Mouse (Mus musculus): ENCODE data around the gene Mgat4e.

The Mgat4e gene

DNA sequence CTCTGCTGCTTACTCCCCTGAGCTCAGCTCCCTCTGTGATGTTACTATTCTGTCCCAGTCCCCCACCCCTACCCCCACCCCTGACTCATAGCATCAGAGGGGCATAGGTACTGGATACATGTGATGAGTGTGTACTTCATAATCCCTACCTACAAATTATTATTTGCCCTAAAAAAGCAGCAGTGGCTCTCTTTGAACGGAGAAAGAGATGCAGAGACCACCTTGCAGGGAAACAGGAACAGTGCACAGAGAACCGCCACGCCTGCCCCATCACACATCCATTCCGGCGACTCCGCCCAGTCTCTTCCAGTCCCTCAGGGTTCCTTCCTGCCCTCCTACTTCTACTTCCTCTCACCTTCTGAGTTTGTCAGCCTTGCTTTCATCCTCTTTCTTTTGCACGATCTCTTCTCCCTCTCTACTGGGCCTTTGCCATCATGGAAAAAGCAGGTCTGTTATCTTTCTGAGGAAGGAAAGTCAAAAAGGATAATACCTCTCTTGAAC lies at the start of gene Mgat4e:
TSS of gene Mgat4e (minus strand) at position 51 of the 501 bp plus-strand sequence.
- DNase-seq, result no peak

DNA sequence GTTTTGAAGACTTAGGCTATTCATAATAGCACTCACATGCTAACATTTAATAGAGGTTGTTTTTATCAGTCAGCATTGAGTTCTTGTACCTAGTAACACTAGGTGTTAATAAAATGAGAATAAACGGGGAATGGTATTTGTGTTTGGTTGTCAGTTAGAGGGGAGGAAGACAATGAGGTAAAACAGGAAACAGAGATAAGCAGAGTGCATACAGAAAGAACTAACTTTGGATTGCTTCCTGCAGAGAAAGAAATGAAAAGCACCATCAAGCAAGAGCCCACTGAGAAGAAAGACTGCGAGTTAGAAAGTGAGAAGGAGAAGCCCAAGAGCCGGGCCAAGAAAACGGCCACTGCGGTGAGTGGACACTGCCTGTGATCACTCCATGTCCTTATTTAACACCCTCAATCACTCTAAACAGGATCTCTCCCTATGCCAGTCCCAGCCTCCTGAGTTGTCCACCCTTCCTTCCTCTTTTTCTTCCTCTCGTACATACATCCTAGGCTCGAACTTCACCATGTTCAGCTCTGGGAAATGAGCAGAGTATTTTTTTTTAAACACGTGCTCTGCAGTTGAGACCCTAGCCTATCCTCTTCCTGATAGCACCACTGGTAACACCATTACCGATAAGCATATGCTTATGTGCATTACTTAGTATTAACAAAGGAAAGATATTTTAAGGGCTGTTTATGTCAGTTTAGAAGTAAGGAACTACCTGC lies 48.0 kb upstream of the Mgat4e start:
- DNase-seq, result no peak

DNA sequence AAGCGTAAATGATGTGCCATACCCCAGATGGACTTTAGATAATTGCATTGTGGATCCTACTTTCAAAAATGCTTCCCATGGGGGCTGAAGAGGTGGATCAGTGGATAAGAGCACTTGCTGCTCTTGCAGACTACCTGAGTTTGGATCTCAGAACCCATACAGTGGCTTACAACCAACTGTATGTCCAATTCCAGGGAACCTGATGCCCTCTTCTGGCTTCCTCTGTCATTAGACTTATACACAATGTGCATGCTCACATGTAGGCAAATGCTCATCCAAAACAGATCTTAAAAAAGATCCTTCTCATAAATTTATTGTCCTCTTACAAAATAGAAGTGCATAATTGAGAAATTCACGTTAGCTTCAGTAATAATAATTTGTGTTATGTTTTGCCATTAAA lies 42.3 kb upstream of the Mgat4e start:
- DNase-seq, result no peak

DNA sequence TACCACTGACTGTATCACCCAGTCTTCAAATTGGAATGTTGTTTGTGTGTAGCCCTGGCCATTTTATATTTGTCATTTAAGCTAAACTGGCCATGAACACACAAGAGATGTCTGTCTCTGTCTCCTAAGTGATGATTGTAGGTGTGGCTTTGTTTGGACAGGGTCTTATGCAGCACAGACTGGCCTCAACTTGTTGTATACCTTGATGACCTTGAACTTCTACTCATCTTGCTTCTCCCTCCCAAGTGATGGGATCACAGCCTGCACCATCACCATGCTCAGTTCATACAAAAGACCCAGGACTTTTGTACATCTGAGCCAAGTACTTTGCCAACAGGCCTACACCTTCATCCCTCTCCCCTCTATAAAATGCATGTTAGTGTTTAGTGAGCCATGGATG lies 40.2 kb upstream of the Mgat4e start:
- DNase-seq, result no peak

DNA sequence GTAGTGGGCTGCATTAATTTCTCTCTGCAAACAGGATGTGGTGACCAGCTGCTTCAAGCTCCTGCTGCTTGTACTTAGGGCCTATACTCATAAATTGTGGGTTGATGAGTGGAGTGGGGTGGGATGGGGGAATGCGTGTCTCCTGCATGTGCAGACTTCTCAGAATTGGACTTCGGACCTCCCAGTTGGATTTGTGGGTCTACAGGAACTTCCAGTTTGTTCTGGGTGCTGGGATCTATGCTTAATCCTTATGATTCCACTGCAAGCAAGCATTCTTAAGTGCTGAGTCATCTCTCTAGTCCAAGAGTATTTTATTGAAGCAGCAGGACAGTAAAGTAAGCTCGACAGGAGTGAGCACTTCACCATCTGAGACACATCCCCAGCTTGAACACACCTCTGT lies 34.1 kb upstream of the Mgat4e start:
- no peak for DNase-seq

DNA sequence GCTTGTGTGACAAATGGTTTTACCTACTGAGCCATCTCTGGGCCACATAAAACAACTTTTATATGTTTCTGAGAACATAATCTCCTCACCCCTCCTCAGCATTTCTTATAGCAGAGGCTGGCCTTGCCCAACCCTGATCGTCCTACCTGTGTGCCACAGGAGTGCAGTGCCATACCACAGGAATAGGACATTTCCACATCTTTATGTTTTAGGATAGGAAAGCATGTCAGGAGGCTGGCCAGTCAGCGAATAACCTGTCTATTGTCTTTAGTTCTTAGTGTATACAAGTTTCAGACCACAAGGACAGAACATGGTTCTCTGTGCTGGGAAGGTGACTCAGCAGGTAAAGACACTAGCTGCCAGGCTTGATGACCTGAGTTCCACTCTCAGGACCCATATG lies 31.3 kb upstream of the Mgat4e start:
- no peak for DNase-seq

DNA sequence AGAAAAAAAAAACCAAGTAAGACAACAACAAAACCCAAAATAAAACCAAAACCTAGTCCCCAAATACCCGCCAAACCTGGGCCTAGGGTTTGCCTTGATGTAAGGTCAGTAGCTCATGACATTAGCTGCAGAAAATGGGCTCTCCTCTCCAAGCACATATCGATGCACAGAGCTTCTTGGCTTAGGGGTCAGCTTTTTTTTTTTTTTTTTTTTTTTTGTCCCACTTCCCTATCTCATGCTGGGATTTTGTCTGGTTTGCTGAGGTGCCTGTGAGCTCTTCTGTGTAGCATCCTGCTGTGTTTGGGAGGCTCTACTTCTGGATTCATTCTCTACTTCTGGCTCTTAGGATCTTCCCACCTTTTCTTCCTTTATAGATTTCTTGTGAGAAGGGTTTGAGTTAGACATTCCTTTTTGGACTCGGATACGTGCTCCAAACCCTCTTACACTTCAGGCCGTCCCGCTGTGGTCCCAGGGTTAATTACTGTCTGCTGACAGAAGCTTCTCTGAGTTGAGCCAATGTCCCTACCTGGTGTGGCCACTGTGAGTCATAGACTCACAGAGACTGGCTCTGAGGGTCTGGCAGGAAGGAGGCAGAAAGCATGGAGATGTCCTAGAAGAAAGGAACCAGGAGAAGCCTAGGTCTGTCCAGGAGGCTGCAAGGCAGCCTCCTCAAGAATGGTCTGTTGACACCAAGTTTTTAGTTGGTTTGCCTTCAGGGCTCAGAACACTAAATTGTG lies 28.1 kb upstream of the Mgat4e start:
- no peak for DNase-seq

DNA sequence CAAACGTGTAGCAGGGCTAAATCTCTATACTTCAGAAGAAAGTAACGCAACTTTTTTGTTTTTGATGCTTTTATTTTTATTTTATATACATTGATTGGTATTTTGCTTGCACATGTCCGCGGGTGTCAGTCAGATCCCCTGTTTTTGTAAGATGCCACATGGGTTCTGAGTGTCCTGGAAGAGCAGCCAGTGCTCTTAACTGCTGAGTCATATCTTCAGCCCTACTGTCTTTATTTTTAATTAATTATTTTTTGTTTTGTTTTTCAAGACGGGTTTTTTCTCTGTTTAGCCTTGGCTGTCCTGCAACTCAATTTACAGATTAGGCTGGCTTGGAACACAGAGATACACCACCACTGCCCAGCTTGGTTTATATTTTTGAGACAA lies 24.4 kb upstream of the Mgat4e start:
- DNase-seq, result no peak

DNA sequence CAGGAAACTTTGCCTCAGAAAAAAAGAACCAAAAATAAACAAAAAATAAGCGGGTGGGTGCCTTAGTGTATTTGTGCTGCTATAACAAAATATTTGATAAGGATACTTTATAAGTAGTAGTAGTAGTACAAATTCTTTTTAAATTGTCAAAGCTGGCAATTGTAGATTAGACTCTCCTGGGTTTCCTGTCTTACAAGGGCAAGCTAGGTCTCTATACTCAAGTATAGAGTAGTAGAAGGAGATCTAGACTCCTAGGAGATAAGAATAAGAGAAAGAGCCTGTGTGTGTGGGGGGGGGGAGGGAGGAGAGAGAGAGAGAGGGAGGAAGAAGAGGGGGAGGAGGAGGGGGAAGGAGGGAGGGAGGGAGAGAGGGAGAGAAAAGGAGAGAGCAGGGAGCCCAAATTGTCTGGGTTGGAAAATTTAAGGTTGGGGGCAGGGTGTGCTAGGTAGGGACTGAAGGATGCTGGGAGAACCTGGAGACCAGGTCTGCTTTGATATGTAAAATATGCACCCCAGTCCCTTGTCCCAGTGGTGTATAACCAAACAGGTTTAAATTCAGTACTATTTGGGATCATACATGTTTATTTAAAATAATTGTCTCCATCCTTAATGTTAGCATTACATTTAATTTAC lies 23.9 kb upstream of the Mgat4e start:
- no peak for DNase-seq

DNA sequence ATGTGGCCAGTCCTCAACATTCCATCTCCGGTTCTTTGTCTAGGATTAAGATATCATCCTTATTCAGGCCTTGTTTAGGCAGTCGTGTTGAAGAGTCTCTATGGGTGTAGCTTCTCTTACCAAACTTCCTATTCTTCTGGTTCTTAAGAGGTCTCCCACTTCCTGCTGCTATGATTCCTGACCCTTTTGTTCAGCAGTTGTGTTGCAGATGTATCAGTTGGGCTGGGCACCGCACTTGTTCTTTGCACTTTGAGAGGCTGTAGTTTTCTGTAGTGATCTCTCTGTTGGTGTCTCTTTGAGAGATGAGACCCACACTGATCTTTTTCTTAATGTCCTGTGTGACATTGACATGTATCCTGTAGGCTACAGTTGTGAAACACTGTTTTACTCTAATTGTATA lies 21.1 kb upstream of the Mgat4e start:
- DNase-seq, result no peak

DNA sequence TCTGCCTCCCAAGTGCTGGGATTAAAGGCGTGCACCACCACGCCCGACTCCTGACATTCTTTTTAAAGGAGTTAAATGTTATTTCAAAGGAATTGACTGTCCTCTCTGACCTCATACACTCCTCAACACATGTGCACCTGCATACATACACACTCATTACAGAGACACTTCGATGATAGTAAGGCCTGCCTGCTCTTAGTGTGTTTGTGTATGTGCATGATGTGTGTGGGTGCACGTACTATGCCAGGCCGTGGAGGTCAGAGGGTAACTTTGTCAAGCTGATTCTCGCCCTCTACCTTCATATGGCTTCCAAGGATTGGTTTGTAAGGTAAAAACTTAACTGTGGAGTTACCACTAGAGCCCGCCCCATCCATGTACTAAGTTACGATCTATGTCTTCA lies 20.7 kb upstream of the Mgat4e start:
- DNase-seq, result no peak

DNA sequence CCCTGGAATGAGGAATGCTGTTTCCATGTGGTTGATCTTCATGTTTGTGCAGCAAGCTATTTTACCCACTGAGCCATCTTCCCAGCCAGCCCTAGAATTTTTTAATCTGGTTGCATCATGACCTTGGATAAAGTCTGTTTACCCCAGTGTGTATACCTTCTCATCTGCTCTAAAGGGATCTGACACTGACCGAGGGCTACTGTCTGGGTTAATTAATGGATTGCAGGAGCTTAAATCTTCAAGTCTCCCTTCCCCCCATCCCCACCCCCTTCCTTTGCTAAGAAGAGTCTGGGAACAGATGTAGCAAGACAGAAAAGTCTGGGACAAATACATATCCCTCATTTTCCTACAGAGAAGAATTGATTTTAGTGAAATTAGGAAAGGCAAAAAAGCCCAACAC lies 18.0 kb upstream of the Mgat4e start:
- DNase-seq, result no peak

DNA sequence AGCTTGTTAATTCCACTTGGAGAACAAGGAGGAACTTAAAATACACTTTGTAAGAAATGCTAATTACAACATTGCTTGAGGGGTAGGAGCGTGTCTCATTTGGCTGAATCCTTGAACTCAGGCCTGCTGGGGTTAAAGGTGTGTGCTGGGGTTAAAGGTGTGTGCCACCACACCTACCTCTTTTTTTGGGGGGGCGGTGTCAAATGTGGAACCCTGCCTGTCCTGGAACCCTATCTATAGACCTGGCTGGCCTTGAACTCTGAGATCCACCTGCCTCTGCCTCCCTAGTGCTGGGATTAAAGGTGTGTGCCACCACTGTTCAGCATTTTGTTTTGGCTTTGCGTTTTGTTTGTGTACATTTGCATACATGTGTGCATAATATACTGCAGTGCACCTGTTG lies 14.2 kb upstream of the Mgat4e start:
- no peak for DNase-seq

DNA sequence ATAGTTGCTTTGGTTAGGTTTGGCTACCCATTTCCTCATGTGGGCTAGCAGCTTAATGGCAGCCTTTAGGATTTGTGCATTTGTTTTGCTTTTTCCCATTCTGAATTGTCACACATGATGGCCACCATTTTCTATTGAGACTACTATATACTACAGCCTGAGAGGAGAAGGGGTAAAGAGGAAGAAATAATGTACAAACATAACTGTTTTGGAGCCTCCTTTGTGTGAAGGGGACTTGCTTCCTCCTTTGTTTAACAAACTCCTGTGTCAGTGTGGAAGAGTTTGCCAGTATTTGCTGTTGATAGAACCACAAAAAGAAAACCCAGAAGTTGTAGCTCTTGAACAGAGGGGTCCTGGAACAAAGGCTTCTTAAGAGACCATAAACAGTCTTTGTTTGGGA lies 13.0 kb upstream of the Mgat4e start:
- DNase-seq, result no peak

DNA sequence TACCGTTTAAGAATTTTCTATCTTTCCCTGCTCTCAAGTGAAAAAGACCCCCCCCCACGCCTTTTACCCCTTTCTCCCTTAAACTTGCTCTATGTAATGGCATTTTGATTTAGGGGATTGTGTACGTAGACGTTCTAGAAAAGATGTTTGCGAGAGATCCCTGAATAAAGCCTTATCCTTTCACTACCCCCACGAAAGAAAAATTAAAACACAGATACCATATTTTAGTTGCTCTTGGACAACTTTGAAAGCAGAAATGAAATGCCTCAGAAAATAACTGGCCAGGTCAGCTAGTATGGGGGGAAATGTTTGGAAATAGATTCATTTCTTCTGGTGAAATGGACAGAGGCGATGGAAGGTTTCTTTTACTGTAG lies 12.3 kb upstream of the Mgat4e start:
- no peak for DNase-seq

DNA sequence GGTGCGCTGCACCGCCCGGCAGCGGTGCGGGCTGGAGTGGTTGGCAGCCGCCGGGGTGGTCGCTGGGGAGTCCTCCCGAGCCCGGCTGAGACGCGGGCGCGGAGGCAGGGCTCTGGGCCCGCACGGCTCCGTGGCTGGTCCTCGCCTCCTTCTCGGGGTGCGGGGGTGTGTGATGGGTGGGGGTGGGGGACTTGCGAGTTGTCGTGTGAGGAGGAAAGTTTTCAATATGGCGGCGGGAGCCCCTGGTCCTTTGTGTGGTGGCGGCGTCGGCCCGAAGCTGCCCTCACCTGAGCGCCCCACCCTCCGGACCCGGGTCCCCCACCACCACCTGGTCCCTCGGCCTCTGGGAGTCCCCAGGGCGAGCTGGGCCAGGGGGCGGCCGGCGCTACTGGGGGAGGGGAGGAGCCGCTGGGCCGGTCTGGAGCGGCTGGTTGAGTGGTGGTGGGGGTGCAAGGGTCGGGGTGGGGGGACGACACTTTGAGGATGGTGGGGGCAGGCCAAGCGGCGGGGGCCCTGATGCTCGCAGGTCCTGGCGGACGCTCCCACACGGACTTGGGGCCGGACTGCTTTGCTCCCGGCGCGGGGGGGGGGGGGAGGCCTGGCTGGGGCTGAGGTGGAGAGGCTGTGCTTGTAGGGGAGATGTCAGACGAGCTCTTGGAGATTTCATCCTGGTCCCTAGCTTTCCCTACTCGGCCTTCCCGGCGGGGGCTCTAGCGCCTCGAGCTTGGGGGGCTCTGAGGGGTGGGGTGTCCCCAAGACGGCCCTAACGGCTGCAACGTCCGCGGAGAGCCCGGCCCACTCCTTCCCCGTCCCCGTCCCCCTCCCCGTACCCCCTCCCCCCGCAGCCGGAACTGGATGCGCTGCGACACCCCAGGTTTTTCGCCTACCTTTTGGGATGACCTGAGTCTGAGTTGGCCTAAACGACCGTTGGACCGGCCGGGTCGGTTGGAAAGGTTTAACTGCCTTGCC lies 11.6 kb upstream of the Mgat4e start:
- DNase-seq, result peak; percentile 50

DNA sequence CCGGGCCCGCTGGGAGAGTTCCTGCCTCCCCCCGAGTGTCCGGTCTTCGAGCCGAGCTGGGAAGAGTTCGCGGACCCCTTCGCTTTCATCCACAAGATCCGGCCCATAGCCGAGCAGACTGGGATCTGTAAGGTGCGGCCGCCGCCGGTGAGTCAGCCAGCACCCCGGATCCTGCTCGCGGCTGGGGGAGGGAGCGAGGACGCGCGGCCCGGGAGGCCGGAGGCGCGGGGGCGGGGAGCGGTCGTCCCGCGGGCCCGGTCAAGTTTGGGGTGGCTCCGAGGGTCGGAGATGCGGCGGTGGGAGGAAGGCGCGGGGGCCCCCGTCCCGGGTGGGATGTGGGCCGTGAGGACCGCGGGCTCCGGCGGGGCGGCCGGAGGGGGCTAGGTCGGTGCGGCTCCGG lies 10.9 kb upstream of the Mgat4e start:
- DNase-seq, result no peak

DNA sequence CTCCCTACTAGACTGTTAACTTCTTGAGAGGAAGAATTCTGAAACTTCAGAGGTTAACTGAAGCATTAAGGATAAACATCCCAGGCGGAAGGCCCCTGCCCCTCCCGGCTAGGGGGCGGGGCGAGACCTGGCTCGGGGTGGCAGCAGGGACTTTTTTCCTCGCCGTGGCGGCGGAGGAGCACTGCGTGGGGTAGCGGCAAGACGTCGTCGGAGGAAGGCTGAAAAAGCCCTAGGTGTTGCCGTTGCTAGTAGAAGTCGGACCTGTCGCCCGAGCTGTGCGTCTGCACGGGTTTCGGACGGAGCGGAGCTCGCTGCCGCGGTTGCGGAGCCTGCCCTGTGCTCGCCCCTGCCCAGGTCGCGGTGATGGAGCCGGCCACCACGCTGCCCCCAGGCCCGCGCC lies 10.5 kb upstream of the Mgat4e start, which contains the start of gene Kdm5b:
TSS of gene Kdm5b (plus strand) at position 196 of the 400 bp plus-strand sequence.
- DNase-seq, result peak; percentile 87

DNA sequence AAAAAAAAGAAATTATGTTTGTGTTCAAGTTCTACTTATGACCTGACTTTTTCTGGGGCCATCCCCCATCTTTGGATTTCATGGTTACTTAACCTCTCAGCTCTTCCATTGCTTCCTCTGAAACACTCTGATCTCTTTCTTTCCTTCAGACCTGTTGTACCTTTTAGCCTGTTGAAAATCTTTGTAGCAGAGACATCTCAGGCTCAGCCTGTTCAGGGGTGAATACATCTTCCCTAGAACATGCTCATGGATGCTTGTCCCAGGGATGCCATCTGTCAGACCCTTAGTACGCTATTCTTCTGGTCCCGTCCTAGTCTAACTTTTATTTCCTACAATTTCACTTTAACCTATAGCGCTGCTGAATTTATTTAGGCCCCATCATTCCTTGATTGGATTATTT lies 9.7 kb upstream of the Mgat4e start:
- DNase-seq, result no peak

DNA sequence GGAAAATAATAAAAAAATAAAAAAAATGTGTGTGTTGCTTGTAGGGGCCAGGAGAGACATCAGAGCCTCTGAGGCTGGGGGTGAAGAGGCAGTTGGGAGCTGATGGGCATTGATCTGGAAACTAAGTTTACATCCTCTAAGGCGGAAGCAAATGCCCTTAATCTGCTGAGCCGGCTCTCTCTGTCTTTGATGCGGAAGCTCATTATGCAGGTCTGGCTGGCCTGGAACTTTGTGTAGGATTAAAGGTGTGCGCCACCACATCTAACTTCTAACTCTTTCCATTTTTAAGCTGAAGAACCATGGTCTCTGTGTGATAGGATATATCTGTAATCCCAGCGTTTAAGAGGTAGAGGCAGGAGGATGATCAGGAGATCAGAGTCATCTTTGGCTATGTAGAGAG lies 9.0 kb upstream of the Mgat4e start:
- no peak for DNase-seq

DNA sequence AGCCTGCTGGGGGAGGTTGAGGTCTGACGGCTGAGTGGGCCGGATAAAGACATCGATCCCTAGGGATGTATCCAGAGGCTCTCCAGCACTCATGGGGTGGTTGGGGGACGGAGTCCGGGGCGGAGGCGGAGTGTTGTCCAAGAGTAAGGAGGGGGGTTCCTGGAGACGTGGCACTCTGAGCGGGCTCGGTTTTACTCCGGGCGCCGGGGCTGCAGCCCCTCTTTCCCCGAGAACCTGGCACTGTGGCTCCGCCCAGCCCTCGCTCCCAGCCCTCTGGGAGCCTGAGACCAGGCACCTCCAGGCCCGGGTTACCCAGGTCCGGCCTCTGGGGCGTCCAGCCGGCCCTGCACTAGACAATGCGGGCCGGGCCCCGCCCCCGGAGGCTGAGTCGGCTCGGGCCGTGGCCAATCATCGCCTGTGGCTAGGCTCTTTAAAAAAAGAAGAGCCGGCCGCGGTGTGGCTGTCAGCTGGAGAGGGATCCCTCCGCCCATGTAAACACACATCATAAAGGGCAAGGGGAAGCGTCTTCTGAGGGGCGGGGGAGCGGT lies 7.3 kb upstream of the Mgat4e start:
- DNase-seq, result peak; percentile 96

DNA sequence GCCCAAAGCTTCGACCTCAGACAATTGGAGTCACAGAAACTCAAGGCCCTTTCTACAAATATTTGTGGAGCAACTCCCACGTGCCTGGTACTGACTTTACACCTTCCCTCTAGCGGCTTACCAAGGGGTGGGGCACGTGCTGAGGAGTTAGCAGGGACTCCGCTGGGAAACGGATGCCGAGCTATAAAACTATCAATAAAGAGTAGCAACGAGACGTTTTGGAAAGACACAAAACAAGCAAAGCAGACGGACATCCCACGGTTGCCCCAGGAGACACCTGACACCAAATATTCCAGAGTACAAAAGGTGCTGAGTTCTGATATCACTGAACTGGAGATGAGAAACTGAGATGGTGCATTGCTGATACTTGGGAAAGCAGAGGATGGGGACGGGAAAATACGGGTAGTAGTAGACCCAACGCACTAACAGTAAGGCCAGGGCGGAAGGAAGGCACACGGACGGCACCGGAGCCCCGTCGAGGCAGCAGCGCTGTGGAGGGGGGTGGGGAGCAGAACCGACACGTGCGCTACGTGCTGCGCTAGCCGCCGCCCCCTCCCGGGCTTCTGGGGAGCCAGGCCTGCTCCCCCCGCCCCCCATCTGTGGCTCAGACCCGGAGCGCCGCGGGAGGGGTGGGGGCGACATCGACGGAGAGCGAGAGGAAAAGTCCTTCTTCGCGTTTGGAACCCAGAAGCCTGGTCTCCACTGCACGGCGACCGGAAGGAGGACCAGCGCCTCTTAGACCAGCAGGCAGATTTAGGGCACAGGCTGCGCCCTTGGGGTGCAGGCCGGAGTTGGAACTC lies 6.6 kb upstream of the Mgat4e start:
- DNase-seq, result peak; percentile 69

All from right cerebral cortex, postnatal 25 days (tissue).